Mouse (Mus musculus): ENCODE measurements around the gene Erc2.

- TF ChIP-seq CTCF (IDR thresholded peaks at IDR 0.05; ENCODE audit: control insufficient read depth, insufficient read depth, insufficient read length) = no peak
- no peak for TF ChIP-seq MAX (IDR thresholded peaks at IDR 0.05)
- no peak for TF ChIP-seq USF1 (IDR thresholded peaks at IDR 0.05; ENCODE audit: low read depth)
- no peak for TF ChIP-seq MYOG (IDR thresholded peaks at IDR 0.05; ENCODE audit: control insufficient read depth, extremely low read depth, insufficient read length)
Observed at GRCm38 (mm10) chr14:28295145-28295544, 672.9 kb downstream of the Erc2 start.
